Comparison of ENCODE assay signal across 40 mouse cellular contexts in genomic region chr1:20685393-20685792, GRCm38 (mm10). TPM values are rescaled to one million over a fixed set of nuclear protein-coding genes. Genes with fewer than 3 reads are reported as not detected.
"Had no signal": no experiment of that assay in that cellular context is flagged by ENCODE, and none has a peak within 500 bp of the region (broad histone marks: within the 10 kb centered on the region; RNA-seq: fewer than 3 reads in every experiment).

No protein-coding gene starts in this region.

- H3K27me3 ChIP-seq: heart, embryonic 12.5 days; hindbrain, embryonic 12.5 days; intestine, embryonic 15.5 days; limb, embryonic 12.5 days; liver, embryonic 12.5 days had no signal

- H3K4me3 ChIP-seq: gastrocnemius, adult 2 months; heart, adult 2 months; heart, embryonic 10.5 days; heart, embryonic 12.5 days; hindbrain, embryonic 10.5 days; hindbrain, embryonic 12.5 days; intestine, embryonic 15.5 days; layer of hippocampus, adult 2 months; limb, embryonic 12.5 days; liver, embryonic 12.5 days had no signal

- H3K9ac ChIP-seq: heart, embryonic 12.5 days; hindbrain, embryonic 12.5 days; hindbrain, embryonic 14.5 days; intestine, embryonic 15.5 days; limb, embryonic 12.5 days; liver, embryonic 12.5 days; liver, embryonic 14.5 days had no signal

- H3K4me2 ChIP-seq: heart, embryonic 12.5 days; hindbrain, embryonic 12.5 days; hindbrain, embryonic 14.5 days; intestine, embryonic 15.5 days; limb, embryonic 12.5 days; liver, embryonic 12.5 days had no signal

- ATAC-seq: hindbrain, embryonic 16.5 days; inflammation-experienced regulatory T-cells, adult 6 months; intestine, embryonic 15.5 days; intestine, postnatal 0 days; liver, embryonic 12.5 days had no signal

- H3K27ac ChIP-seq: gastrocnemius, adult 2 months; heart, adult 2 months; heart, embryonic 10.5 days; hindbrain, embryonic 10.5 days; hindbrain, embryonic 12.5 days; hindbrain, embryonic 14.5 days; intestine, embryonic 15.5 days; layer of hippocampus, adult 2 months; limb, embryonic 12.5 days; liver, embryonic 12.5 days; liver, embryonic 14.5 days had no signal

- H3K36me3 ChIP-seq: heart, embryonic 10.5 days; heart, embryonic 12.5 days; hindbrain, embryonic 10.5 days; hindbrain, embryonic 12.5 days; intestine, embryonic 15.5 days; limb, embryonic 12.5 days; liver, embryonic 12.5 days had no signal

- H3K4me1 ChIP-seq: heart, embryonic 10.5 days; heart, embryonic 12.5 days; hindbrain, embryonic 10.5 days; hindbrain, embryonic 12.5 days; intestine, embryonic 15.5 days; limb, embryonic 12.5 days; liver, embryonic 12.5 days had no signal

- H3K9me3 ChIP-seq: heart, embryonic 10.5 days; heart, embryonic 12.5 days; hindbrain, embryonic 10.5 days; hindbrain, embryonic 12.5 days; intestine, embryonic 15.5 days; limb, embryonic 12.5 days; liver, embryonic 12.5 days had no signal

- DNase-seq: gastrocnemius, adult 2 months; gastrocnemius, postnatal 10 days; gastrocnemius, postnatal 25 days; heart, adult 2 months; heart, postnatal 10 days; heart, postnatal 4 days; kidney, adult 18-20 months; kidney, adult 8-10 months; kidney, postnatal 10 days; kidney, postnatal 25 days; kidney, postnatal 4 days; layer of hippocampus, postnatal 36 days; left cerebral cortex, postnatal 4 days had no signal

RNA-seq across cellular contexts. Expression of gene Il17a, which starts 45.3 kb away (rescaled TPM):
- total RNA-seq: gastrocnemius, adult 2 months; gastrocnemius, postnatal 10 days; gastrocnemius, postnatal 25 days; gastrocnemius, postnatal 4 days; granulocyte monocyte progenitor cell, adult 5-6 weeks; heart, adult 2 months; heart, postnatal 10 days; heart, postnatal 25 days; heart, postnatal 4 days; layer of hippocampus, adult 2 months; layer of hippocampus, postnatal 14 days; layer of hippocampus, postnatal 36 days; left cerebral cortex, adult 18-20 months; left cerebral cortex, adult 8-10 months; left cerebral cortex, postnatal 10 days; left cerebral cortex, postnatal 25 days; left cerebral cortex, postnatal 4 days; liver, adult 2 months had no signal
- polyA plus RNA-seq: frontal cortex, adult 2 months; heart, adult 2 months; heart, embryonic 10.5 days; heart, embryonic 12.5 days; heart, embryonic 14.5 days; heart, embryonic 16.5 days; hindbrain, embryonic 10.5 days; hindbrain, embryonic 12.5 days; hindbrain, embryonic 14.5 days; hindbrain, embryonic 16.5 days; intestine, embryonic 15.5 days; intestine, postnatal 0 days; kidney, embryonic 14.5 days; kidney, embryonic 16.5 days; limb, embryonic 12.5 days; liver, adult 2 months; liver, embryonic 12.5 days; liver, embryonic 14.5 days had no signal
